Mouse (Mus musculus): ENCODE data around the gene Hnrnpdl. TPM values are rescaled to one million over a fixed set of nuclear protein-coding genes. Genes with fewer than 3 reads are reported as not detected.

Hnrnpdl gene
- polyA plus RNA-seq, 1 experiment from 2014 or later, result 218 TPM

- Histone ChIP-seq H3K27ac (no peak overlapping the region), H3K4me2 (no peak overlapping the region), H3K9me3 (no peaks in the 10 kb centered on the region), H3K27me3 (no peaks in the 10 kb centered on the region), H3K4me1 (peaks cover 30% of the 10 kb centered on the region), H3K36me3 (peaks cover 51% of the 10 kb centered on the region), H3K9ac (no peak overlapping the region), H3K4me3 (no peak overlapping the region)
- ATAC-seq (ENCODE audit: insufficient number of reproducible peaks, insufficient read depth, low FRiP score, low TSS enrichment, low read depth), result no peak
- WGBS, result 74% methylated on average over 3 of the region's 3 CpGs
Measured at GRCm38 (mm10) chr5:100032646-100033045, 6.8 kb downstream of the Hnrnpdl start.

GRCm38 (mm10) chr5:100032107-100032506, 7.4 kb downstream of the Hnrnpdl start:
- no peak; the same call in 1 of the 2 replicates for ATAC-seq (ENCODE audit: insufficient number of reproducible peaks, insufficient read depth, low FRiP score, low TSS enrichment, low read depth)
- Histone ChIP-seq H3K27me3 (no peaks in the 10 kb centered on the region), H3K9ac (no peak overlapping the region), H3K4me1 (peaks cover 29% of the 10 kb centered on the region), H3K4me2 (no peak overlapping the region), H3K9me3 (no peaks in the 10 kb centered on the region), H3K4me3 (no peak overlapping the region), H3K36me3 (peaks cover 46% of the 10 kb centered on the region), H3K27ac (no peak overlapping the region)
- 86% methylated on average over 2 of the region's 2 CpGs for WGBS

- Histone ChIP-seq H3K27me3 (no peaks in the 10 kb centered on the region), H3K4me1 (peaks cover 20% of the 10 kb centered on the region), H3K9ac (no peak overlapping the region), H3K36me3 (peaks cover 35% of the 10 kb centered on the region), H3K4me3 (no peak overlapping the region), H3K27ac (peak overlapping the region; percentile 29; the same call in 1 of the 2 replicates), H3K9me3 (no peaks in the 10 kb centered on the region), H3K4me2 (no peak overlapping the region)
- ATAC-seq (ENCODE audit: insufficient number of reproducible peaks, insufficient read depth, low FRiP score, low TSS enrichment, low read depth), result peak; percentile 49; the same call in 1 of the 2 replicates
- 18% methylated on average over 6 of the region's 6 CpGs for WGBS
Measured at GRCm38 (mm10) chr5:100030069-100030468, 9.4 kb downstream of the Hnrnpdl start.

- Histone ChIP-seq H3K27me3 (no peaks in the 10 kb centered on the region), H3K4me2 (no peak overlapping the region), H3K9ac (no peak overlapping the region), H3K27ac (no peak overlapping the region), H3K36me3 (no peaks in the 10 kb centered on the region), H3K4me3 (no peak overlapping the region), H3K4me1 (peaks cover 6% of the 10 kb centered on the region), H3K9me3 (no peaks in the 10 kb centered on the region)
- ATAC-seq (ENCODE audit: insufficient number of reproducible peaks, insufficient read depth, low FRiP score, low TSS enrichment, low read depth), result no peak
- 80% methylated on average over 1 of the region's 1 CpGs for WGBS
Measured at GRCm38 (mm10) chr5:100024868-100025267, 14.6 kb downstream of the Hnrnpdl start.

GRCm38 (mm10) chr5:100024403-100024802, 15.1 kb downstream of the Hnrnpdl start:
- no peak for ATAC-seq (ENCODE audit: insufficient number of reproducible peaks, insufficient read depth, low FRiP score, low TSS enrichment, low read depth)
- no peaks in the 10 kb centered on the region for H3K9me3 ChIP-seq
- H3K27ac ChIP-seq, result no peak overlapping the region
- H3K4me2 ChIP-seq, result no peak overlapping the region
- WGBS, result 70% methylated on average over 5 of the region's 5 CpGs
- 0 out of 2 replicates have a peak overlapping the region, but pooled peaks have one; percentile 16 for H3K9ac ChIP-seq
- H3K36me3 ChIP-seq, result no peaks in the 10 kb centered on the region
- no peaks in the 10 kb centered on the region for H3K27me3 ChIP-seq
- no peak overlapping the region for H3K4me3 ChIP-seq
- 0 out of 2 replicates have a peak, but pooled peaks cover 5% of the 10 kb centered on the region for H3K4me1 ChIP-seq

GRCm38 (mm10) chr5:100020089-100020488, 19.4 kb downstream of the Hnrnpdl start:
- Histone ChIP-seq H3K4me2 (no peak overlapping the region), H3K9ac (no peak overlapping the region), H3K36me3 (no peaks in the 10 kb centered on the region), H3K27me3 (no peaks in the 10 kb centered on the region), H3K4me1 (no peaks in the 10 kb centered on the region), H3K9me3 (no peaks in the 10 kb centered on the region), H3K27ac (no peak overlapping the region), H3K4me3 (no peak overlapping the region)
- no peak for ATAC-seq (ENCODE audit: insufficient number of reproducible peaks, insufficient read depth, low FRiP score, low TSS enrichment, low read depth)

- H3K27ac ChIP-seq, result no peak overlapping the region
- H3K4me3 ChIP-seq, result no peak overlapping the region
- H3K9me3 ChIP-seq, result no peaks in the 10 kb centered on the region
- no peak overlapping the region for H3K4me2 ChIP-seq
- no peaks in the 10 kb centered on the region for H3K4me1 ChIP-seq
- no peaks in the 10 kb centered on the region for H3K27me3 ChIP-seq
- ATAC-seq (ENCODE audit: insufficient number of reproducible peaks, insufficient read depth, low FRiP score, low TSS enrichment, low read depth), result no peak
- 84% methylated on average over 9 of the region's 9 CpGs for WGBS
- H3K9ac ChIP-seq, result no peak overlapping the region
- H3K36me3 ChIP-seq, result no peaks in the 10 kb centered on the region
Measured at GRCm38 (mm10) chr5:100012599-100012998, 26.9 kb downstream of the Hnrnpdl start.

- no peak overlapping the region for H3K9ac ChIP-seq
- H3K9me3 ChIP-seq, result no peaks in the 10 kb centered on the region
- no peaks in the 10 kb centered on the region for H3K4me1 ChIP-seq
- H3K4me3 ChIP-seq, result no peak overlapping the region
- H3K27me3 ChIP-seq, result no peaks in the 10 kb centered on the region
- H3K4me2 ChIP-seq, result no peak overlapping the region
- no peak overlapping the region for H3K27ac ChIP-seq
- H3K36me3 ChIP-seq, result no peaks in the 10 kb centered on the region
- ATAC-seq (ENCODE audit: insufficient number of reproducible peaks, insufficient read depth, low FRiP score, low TSS enrichment, low read depth), result no peak
- 63% methylated on average over 3 of the region's 3 CpGs for WGBS
Measured at GRCm38 (mm10) chr5:100008485-100008884, 31.0 kb downstream of the Hnrnpdl start.

GRCm38 (mm10) chr5:100007040-100007375, 32.5 kb downstream of the Hnrnpdl start:
- Histone ChIP-seq H3K27me3 (no peaks in the 10 kb centered on the region), H3K4me1 (no peaks in the 10 kb centered on the region), H3K4me2 (no peak overlapping the region), H3K9me3 (no peaks in the 10 kb centered on the region), H3K9ac (no peak overlapping the region), H3K36me3 (no peaks in the 10 kb centered on the region), H3K27ac (no peak overlapping the region), H3K4me3 (no peak overlapping the region)
- ATAC-seq (ENCODE audit: insufficient number of reproducible peaks, insufficient read depth, low FRiP score, low TSS enrichment, low read depth), result no peak
- 75% methylated on average over 4 of the region's 4 CpGs for WGBS

- no peak for ATAC-seq (ENCODE audit: insufficient number of reproducible peaks, insufficient read depth, low FRiP score, low TSS enrichment, low read depth)
- H3K9ac ChIP-seq, result no peak overlapping the region
- no peak overlapping the region for H3K4me2 ChIP-seq
- no peak overlapping the region for H3K27ac ChIP-seq
- no peaks in the 10 kb centered on the region for H3K4me1 ChIP-seq
- H3K9me3 ChIP-seq, result no peaks in the 10 kb centered on the region
- 85% methylated on average over 4 of the region's 4 CpGs for WGBS
- no peaks in the 10 kb centered on the region for H3K27me3 ChIP-seq
- H3K4me3 ChIP-seq, result no peak overlapping the region
- no peaks in the 10 kb centered on the region for H3K36me3 ChIP-seq
Measured at GRCm38 (mm10) chr5:100006324-100007039, 33.0 kb downstream of the Hnrnpdl start.

GRCm38 (mm10) chr5:100005896-100006295, 33.6 kb downstream of the Hnrnpdl start:
- Histone ChIP-seq H3K36me3 (no peaks in the 10 kb centered on the region), H3K4me2 (no peak overlapping the region), H3K9me3 (no peaks in the 10 kb centered on the region), H3K27ac (no peak overlapping the region), H3K9ac (no peak overlapping the region), H3K4me3 (no peak overlapping the region), H3K27me3 (no peaks in the 10 kb centered on the region), H3K4me1 (no peaks in the 10 kb centered on the region)
- ATAC-seq (ENCODE audit: insufficient number of reproducible peaks, insufficient read depth, low FRiP score, low TSS enrichment, low read depth), result no peak
- WGBS, result 78% methylated on average over 6 of the region's 6 CpGs

- Histone ChIP-seq H3K4me3 (no peak overlapping the region), H3K9me3 (no peaks in the 10 kb centered on the region), H3K4me1 (no peaks in the 10 kb centered on the region), H3K36me3 (no peaks in the 10 kb centered on the region), H3K9ac (no peak overlapping the region), H3K27me3 (no peaks in the 10 kb centered on the region), H3K27ac (no peak overlapping the region), H3K4me2 (no peak overlapping the region)
- ATAC-seq (ENCODE audit: insufficient number of reproducible peaks, insufficient read depth, low FRiP score, low TSS enrichment, low read depth), result no peak
- 64% methylated on average over 3 of the region's 3 CpGs for WGBS
Measured at GRCm38 (mm10) chr5:100005431-100005830, 34.0 kb downstream of the Hnrnpdl start.
